Mouse (Mus musculus): ENCODE data around the gene Tmem202.

- no peak for TF ChIP-seq EP300 (IDR thresholded peaks at IDR 0.05; ENCODE audit: low read length)
- no peak for TF ChIP-seq CTCF (conservative IDR thresholded peaks at IDR 0.05 in 1 of 2, IDR thresholded peaks at IDR 0.05 in 1 of 2; ENCODE audit: low read depth in 2 of 2, low read length in 2 of 2)
- no peak for TF ChIP-seq PAX5 (IDR thresholded peaks at IDR 0.05; ENCODE audit: low read length)
- TF ChIP-seq POLR2A (IDR thresholded peaks at IDR 0.05; ENCODE audit: low read depth, low read length): no peak
- no peak for TF ChIP-seq ETS1 (conservative IDR thresholded peaks at IDR 0.05; ENCODE audit: low read depth, low read length)
- TF ChIP-seq BHLHE40 (IDR thresholded peaks at IDR 0.05; ENCODE audit: low read depth, low read length): no peak
- TF ChIP-seq ZMIZ1 (IDR thresholded peaks at IDR 0.05; ENCODE audit: low read depth, low read length): no peak
- no peak for TF ChIP-seq SMC3 (IDR thresholded peaks at IDR 0.05; ENCODE audit: low read depth, low read length)
Observed at GRCm38 (mm10) chr9:59526727-59527126, 12.9 kb downstream of the Tmem202 start.
